ENCODE assay signal across 17 mouse cellular contexts in genomic region chr8:127257086-127257485, GRCm38 (mm10).
"Had no signal": no experiment of that assay in that cellular context is flagged by ENCODE, and none has a peak within 500 bp of the region (broad histone marks: within the 10 kb centered on the region; RNA-seq: fewer than 3 reads in every experiment).

No protein-coding gene starts in this region.

- H3K36me3 ChIP-seq: limb, embryonic 15.5 days; midbrain, embryonic 13.5 days had no signal

- ATAC-seq: liver, postnatal 0 days; lung, postnatal 0 days; midbrain, embryonic 13.5 days had no signal

- H3K27ac ChIP-seq: layer of hippocampus, adult 2 months; limb, embryonic 15.5 days; liver, embryonic 14.5 days; macrophage; midbrain, embryonic 13.5 days had no signal

- H3K27me3 ChIP-seq: limb, embryonic 15.5 days; midbrain, embryonic 13.5 days had no signal

- H3K9me3 ChIP-seq: limb, embryonic 15.5 days had no signal

- H3K4me3 ChIP-seq: layer of hippocampus, adult 2 months; limb, embryonic 15.5 days; midbrain, embryonic 13.5 days; myocyte had no signal

- DNase-seq: kidney, adult 18-20 months; kidney, adult 9 months; kidney, postnatal 25 days; layer of hippocampus, adult 9-11 months; liver, postnatal 0 days; lung, embryonic 14.5 days; thymus, adult 2 months; thymus, postnatal 14 days; thymus, postnatal 4 days had no signal

- H3K9ac ChIP-seq: limb, embryonic 15.5 days; liver, embryonic 14.5 days; liver, postnatal 0 days; lung, embryonic 14.5 days; midbrain, embryonic 13.5 days had no signal

- H3K4me2 ChIP-seq: limb, embryonic 15.5 days; liver, embryonic 11.5 days; lung, embryonic 14.5 days; midbrain, embryonic 13.5 days had no signal
